Mouse (Mus musculus): ENCODE measurements around the gene Msx2.

DNA sequence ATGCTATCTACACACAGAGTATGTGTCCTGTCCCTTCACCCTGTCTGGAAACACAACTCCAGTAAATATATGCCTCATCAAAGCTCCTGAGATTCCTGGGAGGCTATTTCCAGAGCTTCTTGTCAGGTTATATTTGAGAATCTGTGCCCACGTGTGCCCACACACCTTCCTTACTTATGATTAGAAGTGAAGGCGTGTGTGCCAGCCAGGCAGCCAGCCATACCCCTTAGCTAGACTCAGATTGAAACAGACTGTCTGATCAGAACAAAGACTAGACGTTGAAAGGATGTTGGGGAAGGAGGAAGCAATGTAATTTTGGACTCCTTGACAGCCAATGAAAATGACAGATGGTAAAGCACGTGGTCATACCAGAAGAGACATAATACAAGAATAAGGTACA is 45.4 kb upstream of the Msx2 start:
- TF ChIP-seq POLR2A (IDR thresholded peaks at IDR 0.05; ENCODE audit: low read depth, low read length) (no peak), CTCF (IDR thresholded peaks at IDR 0.05; ENCODE audit: extremely low read depth, insufficient read depth, insufficient read length, insufficient replicate concordance) (no peak)
